Comparison of ENCODE assay signal across 1 mouse cellular context in genomic region chr13:85288843-85289713, GRCm38 (mm10).
TF ChIP-seq lines count a peak whose summit lies in the region.

TSS of gene Rasa1 (minus strand) at chr13:85289130.

TF ChIP-seq in CH12.LX, 34 proteins besides CTCF, POLR2A, EP300 and RAD21 (continued from another document):
- TF ChIP-seq ELF1 (IDR thresholded peaks at IDR 0.05; ENCODE audit: low read depth, low read length): peak; percentile 80
